Mouse (Mus musculus) MN1 (cell line): ENCODE results near the gene Spag8.

Source experiments
- DNase-seq: peaks from one replicate; pipeline ENCODE4 v3.0.0-alpha.2; 2016; ENCODE audit warnings: low spot score

Spag8 gene

DNA sequence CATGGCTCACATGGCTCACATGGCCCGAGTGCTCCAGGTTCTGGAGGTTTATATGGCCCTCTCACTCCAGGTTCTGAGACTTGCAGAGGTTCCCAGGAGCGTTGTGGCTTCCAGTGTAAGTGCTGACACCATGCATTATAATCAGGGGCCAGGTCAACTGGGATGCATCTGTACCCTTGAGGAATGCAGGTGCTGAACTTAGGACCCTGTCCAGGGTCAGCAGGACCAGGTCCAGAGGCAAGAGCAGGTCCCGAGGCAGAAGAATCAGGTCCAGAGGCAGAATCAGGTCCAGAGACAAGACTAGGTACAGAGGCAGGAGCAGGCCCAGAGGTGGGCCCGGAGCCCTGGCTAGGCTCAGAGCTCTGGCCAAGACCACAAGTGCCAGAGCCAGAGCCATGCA is 668 bp downstream of the Spag8 start:
- no peak for DNase-seq

DNA sequence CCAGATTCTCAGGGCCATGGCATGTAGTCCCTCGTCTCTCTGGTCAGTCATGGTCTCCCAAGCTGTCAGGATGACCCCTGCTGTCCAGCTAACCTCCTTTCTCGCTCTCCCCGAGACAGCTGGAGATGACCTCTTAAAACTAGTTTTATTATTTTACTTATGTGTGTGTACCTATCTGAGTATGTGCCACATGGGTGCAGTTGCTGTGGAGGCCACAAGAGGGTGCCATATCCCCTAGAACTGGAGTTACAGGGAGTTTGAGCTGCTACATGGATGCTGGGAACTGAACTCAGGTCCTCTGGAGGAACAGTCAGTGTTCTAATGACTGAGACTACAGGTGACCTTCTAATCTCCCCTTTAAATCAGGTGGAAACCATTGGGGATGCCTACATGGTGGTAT is 3.6 kb downstream of the Spag8 start:
- DNase-seq, result no peak

DNA sequence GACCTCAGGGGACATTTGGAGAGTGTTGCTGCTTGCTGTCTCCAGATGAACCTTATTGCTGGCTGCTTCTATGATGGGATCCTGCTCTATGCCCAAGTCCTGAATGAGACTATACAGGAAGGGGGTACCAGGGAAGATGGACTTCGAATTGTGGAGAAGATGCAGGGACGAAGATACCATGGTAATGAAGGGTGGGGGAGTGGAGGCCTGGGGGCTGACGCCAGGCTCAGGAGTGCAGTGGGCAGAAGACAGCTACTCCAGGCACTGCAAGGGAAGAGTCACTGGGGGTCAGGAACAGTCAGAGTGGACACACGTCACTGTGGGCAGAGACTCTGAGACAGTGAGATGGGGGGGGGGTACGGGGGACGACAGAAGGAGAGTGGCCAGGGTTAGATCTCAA is 12.9 kb downstream of the Spag8 start:
- DNase-seq, result no peak

DNA sequence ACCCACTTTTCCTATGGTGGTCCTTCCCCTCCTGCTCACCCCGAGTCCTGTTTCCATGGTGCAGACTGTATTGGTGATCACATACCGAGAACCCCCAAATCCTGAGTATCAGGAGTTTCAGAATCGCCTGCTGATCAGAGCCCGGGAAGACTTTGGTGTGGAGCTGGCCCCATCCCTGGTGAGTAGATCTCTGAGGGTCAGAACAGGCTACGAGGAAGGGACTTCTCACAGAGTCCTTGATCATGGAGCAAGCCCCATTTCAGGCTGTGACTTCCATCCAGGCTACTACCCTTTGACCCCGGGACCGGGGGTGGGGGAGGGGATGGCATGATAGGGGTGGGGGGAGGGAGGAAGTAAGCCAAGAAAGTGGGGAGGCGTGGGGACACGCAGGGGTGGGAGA is 13.3 kb downstream of the Spag8 start:
- DNase-seq, result no peak

DNA sequence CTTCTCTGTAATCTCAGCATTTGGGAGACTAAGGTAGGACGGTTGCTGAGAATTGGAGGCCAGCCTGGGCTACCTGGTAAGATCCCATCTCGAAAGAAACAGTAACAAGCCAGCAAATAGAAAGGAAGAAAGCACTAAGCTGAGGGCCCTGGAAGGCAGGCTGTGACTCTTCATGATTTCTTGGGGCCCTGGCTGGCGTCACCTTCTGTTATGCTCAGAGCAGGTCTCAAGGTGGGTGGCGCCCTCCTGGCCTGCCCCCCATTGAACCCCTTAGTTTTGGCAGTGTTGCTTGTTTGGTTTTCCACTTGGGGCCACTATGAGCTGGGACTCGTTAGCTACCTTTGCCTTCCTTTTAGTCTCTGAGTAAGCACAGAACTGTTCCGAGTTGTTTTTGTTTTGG is 16.6 kb downstream of the Spag8 start:
- DNase-seq, result no peak

DNA sequence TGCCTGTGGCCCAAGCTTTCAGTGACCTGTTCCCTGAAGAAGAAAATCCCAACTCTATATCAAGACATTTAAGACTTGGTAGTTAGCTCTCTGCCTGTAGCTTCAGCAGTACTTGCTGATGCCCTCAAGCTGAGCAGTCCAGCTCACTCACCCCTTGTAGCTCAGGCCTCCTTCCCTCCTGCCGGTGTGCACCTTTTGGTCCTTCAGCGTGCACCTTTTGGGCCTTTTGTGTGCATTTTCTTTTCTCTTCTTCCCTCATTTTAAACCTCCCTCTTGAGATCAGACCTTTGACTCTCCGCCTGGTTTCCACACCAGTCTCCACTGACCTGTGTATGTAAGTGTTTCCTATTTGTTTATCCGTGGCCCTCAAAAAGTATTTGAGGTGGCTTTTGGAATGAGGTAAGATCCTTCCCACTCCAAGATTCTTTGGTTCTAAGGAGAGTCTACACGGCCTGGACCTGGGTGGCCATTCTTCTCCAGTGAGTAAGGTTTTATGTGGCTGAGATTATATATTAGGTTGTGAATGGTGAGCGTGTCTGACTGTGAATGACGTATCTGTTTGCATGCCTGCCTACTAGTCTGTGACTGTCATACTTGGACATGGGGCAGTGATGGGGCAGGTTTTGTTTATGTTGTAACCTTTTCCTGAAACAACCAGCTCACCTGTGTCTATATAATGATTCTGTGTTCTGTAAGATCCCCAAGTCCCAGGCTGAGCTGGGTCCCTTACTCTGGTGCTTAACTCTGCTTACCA is 18.6 kb downstream of the Spag8 start:
- DNase-seq, result no peak

DNA sequence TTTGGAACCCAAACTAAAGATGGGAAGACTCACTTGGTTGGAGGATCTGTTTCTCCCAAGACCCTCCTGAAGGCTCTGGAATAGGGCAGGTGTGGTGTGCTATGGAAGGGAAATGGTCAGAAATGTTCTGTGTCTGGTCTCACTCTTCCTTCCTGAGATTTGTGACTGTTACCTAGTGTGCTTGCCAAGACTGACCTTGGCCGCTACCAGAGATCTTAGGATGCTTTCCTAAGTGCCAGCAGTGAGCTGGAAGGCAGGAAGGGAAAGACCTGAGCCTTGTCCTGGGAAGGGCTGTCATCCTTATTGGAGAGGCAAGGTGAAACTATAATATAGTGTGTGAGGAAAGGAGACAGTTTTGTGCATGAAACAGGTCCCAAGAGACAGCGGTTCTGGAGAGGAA is 19.7 kb downstream of the Spag8 start:
- DNase-seq, result no peak

DNA sequence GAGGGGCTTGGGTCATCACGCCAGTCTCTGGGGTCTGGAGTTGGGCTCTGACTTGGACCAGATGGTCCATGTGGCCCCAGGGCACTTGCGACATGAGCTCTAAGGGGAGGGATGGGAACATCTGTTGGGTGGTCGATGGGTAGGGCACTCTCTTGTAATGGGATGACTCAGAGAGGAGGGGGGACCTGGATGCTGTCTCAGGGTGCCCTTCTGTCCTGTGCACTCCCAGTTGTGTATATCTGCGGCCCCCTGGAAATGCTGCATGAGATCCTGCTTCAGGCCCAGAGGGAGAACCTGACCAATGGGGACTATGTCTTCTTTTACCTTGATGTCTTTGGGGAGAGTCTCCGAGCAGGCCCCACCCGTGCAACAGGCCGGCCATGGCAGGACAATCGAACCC is 20.1 kb downstream of the Spag8 start:
- DNase-seq, result no peak

DNA sequence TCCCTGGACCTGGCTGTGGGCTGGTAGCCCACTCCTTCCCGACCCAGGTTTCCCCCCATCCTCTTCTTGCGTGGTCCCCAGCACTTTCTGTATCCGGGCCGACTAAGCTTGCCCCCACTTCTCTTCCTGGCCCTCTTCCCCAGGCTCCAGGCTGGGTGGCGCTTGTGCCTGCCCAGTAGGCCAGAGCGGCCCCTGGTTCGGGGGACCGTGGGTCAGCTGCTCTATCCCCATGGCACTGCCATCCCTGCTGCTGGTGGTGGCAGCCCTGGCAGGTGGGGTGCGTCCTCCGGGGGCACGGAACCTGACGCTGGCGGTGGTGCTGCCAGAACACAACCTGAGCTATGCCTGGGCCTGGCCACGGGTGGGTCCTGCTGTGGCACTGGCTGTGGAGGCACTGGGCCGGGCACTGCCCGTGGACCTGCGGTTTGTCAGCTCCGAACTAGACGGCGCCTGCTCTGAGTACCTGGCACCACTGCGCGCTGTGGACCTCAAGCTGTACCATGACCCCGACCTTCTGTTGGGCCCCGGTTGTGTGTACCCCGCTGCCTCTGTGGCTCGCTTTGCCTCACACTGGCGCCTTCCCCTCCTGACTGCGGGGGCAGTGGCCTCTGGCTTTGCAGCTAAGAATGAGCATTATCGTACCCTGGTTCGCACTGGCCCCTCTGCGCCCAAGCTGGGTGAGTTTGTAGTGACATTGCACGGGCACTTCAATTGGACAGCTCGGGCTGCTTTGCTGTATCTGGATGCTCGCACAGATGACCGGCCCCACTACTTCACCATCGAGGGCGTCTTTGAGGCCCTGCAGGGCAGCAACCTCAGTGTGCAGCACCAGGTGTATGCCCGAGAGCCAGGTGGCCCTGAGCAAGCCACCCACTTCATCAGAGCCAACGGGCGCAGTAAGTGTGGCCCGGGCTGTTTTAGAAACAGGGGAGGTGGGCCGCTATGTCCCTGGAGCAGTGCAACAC is 21.2 kb downstream of the Spag8 start:
- DNase-seq, result no peak

DNA sequence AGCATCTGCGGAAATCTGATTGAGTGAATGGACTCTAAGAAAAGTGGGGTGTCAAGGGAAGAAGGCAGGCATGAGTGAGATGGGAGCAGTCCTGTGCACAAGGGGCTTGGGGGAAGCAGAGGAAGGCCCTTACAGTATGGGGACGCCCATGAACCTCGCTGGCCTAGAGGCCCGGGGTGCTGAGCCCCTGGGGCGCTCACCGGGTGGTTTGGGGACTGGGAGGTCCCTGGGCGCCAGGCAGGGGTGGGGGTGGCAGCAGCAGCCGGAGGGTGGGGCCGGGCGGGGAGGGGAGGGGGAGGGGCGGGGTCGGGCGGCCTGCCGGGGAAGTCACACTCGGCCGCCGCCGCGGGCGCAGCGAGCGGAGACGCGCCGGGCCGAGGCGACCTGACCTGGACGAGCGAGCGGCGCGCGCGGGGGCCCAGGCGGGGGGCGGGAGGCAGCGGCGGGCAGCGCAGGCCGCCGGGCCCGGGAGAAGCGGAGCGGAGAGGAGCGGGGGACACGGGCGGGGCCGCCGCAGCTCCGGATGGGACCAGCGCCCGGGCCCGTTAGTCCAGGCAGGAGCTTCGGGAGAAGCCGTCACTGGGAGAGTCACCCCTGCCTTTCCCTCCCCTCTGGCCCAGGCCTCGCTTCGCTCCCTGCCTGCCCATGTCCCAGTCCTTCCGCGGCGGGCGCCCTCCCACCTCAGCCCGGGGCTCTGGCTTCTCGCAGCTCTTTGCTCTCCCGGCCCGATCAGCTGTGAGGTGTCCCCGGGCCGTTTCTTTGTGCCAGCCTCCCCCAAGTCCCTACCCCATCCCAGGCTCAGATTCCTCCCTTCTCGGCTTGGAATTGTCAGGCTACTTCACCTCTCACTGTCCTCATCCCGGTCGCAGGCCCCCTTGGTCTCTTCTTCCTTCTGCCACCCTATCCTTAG is 22.1 kb downstream of the Spag8 start, which contains the start of gene Npr2:
Gene Npr2 (plus strand): TSS at position 890 of the 910 bp plus-strand sequence.
- no peak for DNase-seq

DNA sequence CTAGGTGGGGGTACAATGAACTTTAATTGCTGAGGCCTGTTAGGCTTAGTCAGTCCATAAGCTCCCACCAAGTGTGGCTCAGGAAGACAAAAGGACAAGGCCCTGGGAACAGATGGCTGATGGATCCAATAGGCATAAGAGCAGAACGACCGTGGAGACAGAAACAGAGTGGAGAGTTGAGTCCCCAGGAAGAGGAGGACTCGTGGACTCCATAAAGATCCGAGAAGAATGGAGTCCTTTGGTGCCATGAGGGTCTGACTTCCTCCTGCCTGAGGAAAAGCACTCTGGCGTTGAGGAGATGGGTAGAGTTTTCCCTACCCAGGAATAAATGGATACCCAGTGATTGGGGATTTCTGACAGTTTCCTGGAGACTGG is 22.7 kb downstream of the Spag8 start:
- DNase-seq, result no peak

DNA sequence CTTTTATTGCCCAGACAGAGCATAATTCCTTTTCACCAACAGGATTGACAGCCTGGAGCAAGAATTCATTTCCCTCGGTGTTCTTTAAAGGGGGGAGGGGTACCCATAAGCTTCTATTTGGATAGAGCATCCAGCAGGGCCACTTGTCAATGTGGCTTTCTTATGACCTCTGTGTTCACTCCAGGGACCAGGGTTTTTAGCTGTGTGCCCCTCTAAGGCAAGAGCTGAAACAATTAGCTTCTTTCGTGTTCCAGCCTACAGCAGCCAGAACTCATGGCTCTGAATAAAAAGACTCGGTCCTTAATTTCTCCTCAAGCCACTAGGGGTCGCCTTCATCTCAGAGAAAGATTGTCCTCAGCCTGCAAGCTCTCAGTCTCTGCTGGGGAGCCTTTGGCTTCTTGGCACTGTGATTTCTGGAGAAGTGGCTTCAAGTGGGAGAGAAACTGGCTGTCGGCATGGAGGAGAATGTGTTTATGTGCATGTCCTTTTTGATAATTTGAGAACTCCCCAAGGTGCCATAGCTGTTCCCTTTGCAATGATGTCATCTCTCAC is 23.3 kb downstream of the Spag8 start:
- DNase-seq, result peak; percentile 73

DNA sequence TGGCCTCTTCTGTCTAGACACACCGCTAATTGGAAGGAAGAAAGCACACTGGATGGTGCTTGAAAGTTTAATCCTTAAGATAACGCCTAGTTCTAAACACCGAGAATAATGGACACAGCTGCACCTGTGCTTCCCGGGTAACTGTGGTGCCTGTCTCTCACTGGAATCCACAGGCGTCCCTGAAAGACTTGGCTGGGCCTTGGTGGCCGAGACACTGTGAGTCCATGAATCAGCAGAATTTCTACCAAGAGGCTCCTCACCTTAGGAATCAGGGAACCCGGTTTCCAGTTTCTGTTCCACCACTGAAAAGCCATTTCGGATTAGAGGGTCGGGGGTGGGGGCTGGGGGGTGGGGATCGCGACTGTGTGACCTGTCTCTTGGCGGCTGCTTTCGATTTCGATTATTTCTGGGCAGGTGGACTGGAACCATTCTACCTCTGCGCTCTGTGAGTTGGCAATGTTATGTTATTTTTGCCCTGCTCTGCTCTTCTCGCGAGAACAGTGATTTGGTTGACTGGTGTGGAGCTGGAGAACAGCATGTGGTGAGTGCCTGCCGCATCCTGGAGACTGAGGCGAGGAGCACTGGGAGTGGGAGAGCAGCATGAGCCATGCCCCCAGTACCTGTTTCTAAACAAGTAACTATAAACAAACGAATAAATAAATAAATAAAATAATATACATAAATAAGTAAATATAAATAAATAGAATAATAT is 24.1 kb downstream of the Spag8 start:
- peak; percentile 49 for DNase-seq

DNA sequence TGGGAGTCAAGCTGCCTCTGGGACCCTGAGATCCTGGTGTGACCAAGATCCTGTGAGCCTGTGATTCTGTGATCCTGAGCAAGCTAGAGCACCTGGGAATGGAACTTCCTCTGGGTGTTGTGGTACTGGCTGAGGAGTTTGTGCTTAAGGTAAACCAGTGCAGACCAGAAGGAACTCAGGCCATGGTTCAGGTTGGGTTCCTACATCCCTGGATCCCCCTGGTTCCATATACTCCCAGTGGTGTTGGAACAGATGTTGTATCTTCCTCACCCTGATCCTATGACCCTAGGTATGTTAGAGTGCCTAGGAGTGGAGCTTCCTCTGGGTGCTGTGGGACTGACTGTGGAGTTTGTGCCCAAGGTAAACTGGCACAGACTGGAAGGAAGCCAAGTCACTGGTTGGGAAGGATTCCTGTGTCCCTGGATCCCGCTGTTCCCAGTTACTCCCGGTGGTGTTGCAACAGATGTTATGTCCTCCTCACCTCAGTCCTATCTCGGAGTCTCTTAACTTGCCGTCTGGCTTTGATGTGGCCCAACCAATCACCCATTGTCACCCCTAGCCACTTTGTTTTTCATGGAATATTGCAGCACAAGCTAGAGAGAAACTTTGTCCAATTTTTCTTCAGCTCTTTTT is 33.1 kb downstream of the Spag8 start:
- no peak for DNase-seq

DNA sequence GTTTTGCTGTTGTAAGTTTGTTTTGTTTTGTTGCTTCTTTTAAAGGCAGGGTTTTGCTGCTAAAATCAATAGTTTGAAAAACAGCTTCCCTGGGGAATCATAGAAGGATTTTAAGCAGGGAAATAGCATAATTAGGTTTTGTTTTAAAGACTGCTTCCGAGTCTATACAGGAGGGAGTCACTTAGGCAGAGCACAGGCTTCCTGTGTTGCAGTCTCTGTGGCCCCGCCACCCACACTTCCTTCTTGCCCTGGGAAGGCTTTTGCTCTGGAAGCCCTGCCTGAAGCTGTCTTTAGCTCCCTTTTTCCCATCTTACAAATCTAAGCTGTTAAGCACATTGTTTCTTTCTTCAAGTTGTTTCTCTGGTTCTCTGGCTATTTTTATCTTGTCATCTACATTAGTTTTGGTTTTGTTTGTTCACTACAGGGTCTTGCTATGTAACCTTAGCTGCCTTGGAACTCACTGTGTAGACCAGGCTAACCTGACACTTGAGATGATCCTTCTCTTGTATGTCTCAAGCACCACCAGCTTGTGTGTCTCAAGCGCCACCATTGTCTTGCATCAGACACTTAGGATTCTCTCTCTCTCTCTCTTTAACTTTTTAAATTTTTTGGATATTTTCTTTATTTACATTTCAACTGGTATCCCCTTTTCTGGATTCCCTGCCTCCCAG is 40.2 kb downstream of the Spag8 start:
- DNase-seq, result no peak

DNA sequence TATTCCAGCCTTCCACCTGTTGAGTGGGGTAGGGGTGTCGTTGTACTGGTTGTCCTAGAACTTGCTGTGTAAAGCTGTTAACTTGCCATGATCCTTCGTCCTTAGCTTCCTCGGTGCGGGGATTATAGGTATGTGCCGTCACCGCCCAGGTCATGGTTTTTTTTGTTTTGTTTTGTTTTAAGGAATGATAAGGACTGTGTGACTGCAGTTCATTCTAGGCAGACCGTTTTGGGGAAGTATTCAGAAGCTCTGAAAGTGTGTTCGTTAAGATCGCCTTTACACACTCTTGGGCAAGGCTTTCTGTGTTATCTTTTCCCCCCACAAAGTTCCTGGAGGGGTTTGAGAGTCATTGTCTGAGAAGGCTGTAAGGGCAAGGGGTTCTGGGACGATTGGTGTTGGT is 40.9 kb downstream of the Spag8 start:
- DNase-seq, result no peak

DNA sequence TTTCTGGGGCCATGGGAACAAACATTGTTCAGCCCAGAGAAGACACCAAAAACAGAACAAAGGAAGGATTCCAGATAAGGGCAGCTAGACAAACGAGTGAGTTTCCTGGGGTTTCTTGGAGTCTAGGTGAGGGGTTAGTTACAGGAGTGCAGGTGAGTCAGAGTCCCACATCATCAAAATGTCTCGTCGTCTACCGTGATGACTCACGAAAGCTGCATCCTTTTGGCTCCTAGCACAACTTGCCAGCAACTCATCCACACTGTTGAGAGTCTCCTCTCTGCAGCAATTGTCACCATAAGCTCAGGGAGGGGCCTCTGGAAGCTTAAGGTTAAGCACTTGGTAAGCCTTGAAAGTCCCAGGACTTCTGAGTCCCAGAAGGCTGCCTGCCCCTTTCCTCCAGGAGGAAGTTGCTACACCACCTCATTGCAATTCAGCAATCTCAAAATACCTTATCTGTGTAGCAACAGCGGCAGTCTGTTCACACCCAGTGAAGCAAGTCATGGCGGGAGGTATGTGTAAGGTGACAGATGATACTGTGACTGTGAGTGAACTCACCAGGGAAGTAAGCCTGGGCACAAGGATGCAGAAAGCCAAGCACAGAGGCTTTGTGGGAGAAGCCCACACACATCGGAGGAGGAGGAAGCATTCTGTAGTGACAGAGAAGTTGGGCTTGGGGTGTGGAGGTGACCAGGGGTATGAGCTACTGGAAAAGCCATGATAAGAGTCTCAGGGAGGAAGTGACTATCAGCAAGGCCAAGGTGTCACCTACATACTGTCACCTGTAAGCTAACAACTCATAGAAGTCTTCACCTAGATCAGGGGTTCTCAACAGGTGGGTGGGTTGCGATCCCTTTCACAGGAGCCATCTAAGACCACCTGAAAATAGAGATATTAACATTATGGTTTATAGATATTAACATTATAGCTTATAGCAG is 48.4 kb downstream of the Spag8 start:
- no peak for DNase-seq

DNA sequence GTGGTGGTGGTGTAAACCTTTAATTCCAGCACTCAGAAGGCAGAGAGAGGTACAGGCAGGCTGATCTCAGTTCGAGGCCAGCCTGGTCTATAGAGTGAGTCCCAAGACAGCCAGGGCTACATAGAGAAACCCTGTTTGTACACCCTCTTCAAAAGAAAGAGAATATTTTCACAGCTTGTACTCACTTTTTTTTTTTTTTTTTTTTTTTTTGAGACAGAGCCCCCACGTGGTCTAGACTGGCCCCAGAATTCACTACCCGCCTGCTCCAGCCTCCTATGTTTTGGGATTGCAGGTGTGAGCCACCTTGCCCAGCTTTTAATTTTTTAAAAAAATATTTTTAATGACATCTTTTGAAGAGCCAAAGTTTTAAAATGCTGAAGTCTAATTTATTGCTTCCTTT is 49.3 kb downstream of the Spag8 start:
- DNase-seq, result no peak
